Mouse (Mus musculus) MEL (cell line): ENCODE results near the gene Fam19a3. TPM values are rescaled to one million over a fixed set of nuclear protein-coding genes. Genes with fewer than 3 reads are reported as not detected.

Experiments used
- DNase-seq: peaks from one replicate; pipeline ENCODE4 v3.0.0; 2011; ENCODE audit warnings: low read depth, low spot score
- H3K27ac ChIP-seq: 2 replicates; pipeline ENCODE4 v1.5.1; 2012; ENCODE audit warnings: low read depth, mild to moderate bottlenecking, control low read depth, low read length, moderate library complexity; ENCODE audit not compliant: control insufficient read depth
- H3K27me3 ChIP-seq, 2 experiments: fragments of 150-350 bp in 1 of 2; sonication (generic) in 1 of 2; 2 replicates each; pipeline ENCODE4 v1.6.1; 2012; ENCODE audit warnings: low read length in 2 of 2, mild to moderate bottlenecking in 2 of 2, improper control_type of control experiment in 1 of 2, moderate library complexity in 1 of 2; ENCODE audit not compliant: insufficient read depth in 2 of 2, control insufficient read depth in 1 of 2
- H3K36me3 ChIP-seq, 2 experiments: 2 replicates each; pipeline ENCODE4 v1.6.1; 2012 to 2014; ENCODE audit warnings: low read length in 2 of 2, improper control_type of control experiment in 1 of 2, inconsistent platforms in 1 of 2, mild to moderate bottlenecking in 1 of 2; ENCODE audit not compliant: insufficient read depth in 2 of 2, control insufficient read depth in 1 of 2
- H3K4me1 ChIP-seq, 2 experiments: fragments of 150-350 bp in 1 of 2; sonication (generic) in 1 of 2; 2 replicates each; pipeline ENCODE4 v1.6.1; 2012; ENCODE audit warnings: low read length in 2 of 2, improper control_type of control experiment in 1 of 2, mild to moderate bottlenecking in 1 of 2; ENCODE audit not compliant: insufficient read depth in 2 of 2, control insufficient read depth in 1 of 2
- H3K4me3 ChIP-seq, 2 experiments: fragments of 150-350 bp in 1 of 2; sonication (generic) in 1 of 2; 2 replicates each; pipeline ENCODE4 v1.5.1; 2012; ENCODE audit warnings: low read depth in 2 of 2, low read length in 2 of 2, mild to moderate bottlenecking in 2 of 2, moderate library complexity in 2 of 2, control low read depth in 1 of 2, improper control_type of control experiment in 1 of 2; ENCODE audit not compliant: control insufficient read depth in 1 of 2, insufficient read depth in 1 of 2
- H3K79me2 ChIP-seq: 2 replicates; pipeline ENCODE4 v1.6.1; 2012; ENCODE audit warnings: mild to moderate bottlenecking, low read length, moderate library complexity; ENCODE audit not compliant: control insufficient read depth, poor library complexity, insufficient read depth
- H3K9ac ChIP-seq: 2 replicates; pipeline ENCODE4 v1.6.1; 2012; ENCODE audit warnings: low read depth, mild to moderate bottlenecking, control low read depth, low read length, moderate library complexity; ENCODE audit not compliant: control insufficient read depth, poor library complexity, severe bottlenecking
- H3K9me3 ChIP-seq: fragments of 150-350 bp; sonication (generic); replicated peaks from 2 replicates; pipeline ENCODE4 v1.6.1; 2012; ENCODE audit warnings: mild to moderate bottlenecking, low read length, improper control_type of control experiment, moderate library complexity; ENCODE audit not compliant: insufficient read depth
- BHLHE40 ChIP-seq: IDR thresholded peaks from 2 replicates; pipeline ENCODE4 v1.6.1; 2012; ENCODE audit warnings: low read depth, mild to moderate bottlenecking, inconsistent platforms, low read length, improper control_type of control experiment, borderline replicate concordance
- CHD1 ChIP-seq: IDR thresholded peaks from 2 replicates; pipeline ENCODE4 v1.6.1; 2012; ENCODE audit warnings: low read depth, mild to moderate bottlenecking, inconsistent platforms, low read length, improper control_type of control experiment
- E2F4 ChIP-seq: IDR thresholded peaks from 2 replicates; pipeline ENCODE4 v1.6.1; 2011; ENCODE audit warnings: low read depth, low read length, improper control_type of control experiment, borderline replicate concordance
- ELF1 ChIP-seq: IDR thresholded peaks from 2 replicates; pipeline ENCODE4 v1.6.1; 2014; ENCODE audit warnings: low read depth, mild to moderate bottlenecking, inconsistent platforms, low read length, improper control_type of control experiment, moderate library complexity
- EP300 ChIP-seq, 2 experiments: IDR thresholded peaks; 2 replicates each; pipeline ENCODE4 v1.6.1; 2011; ENCODE audit warnings: improper control_type of control experiment in 2 of 2, low read length in 2 of 2, low read depth in 1 of 2, mild to moderate bottlenecking in 1 of 2
- ETS1 ChIP-seq: IDR thresholded peaks from 2 replicates; pipeline ENCODE4 v1.6.1; 2012; ENCODE audit warnings: low read depth, mild to moderate bottlenecking, inconsistent platforms, low read length, improper control_type of control experiment, moderate library complexity
- GATA1 ChIP-seq: IDR thresholded peaks from 2 replicates; pipeline ENCODE4 v1.6.1; 2011; ENCODE audit warnings: low read depth, low read length, improper control_type of control experiment
- JUND ChIP-seq: IDR thresholded peaks from 2 replicates; pipeline ENCODE4 v1.6.1; 2011; ENCODE audit warnings: low read depth, mild to moderate bottlenecking, improper control_type of control experiment, low read length
- KAT2A ChIP-seq: conservative IDR thresholded peaks from 2 replicates; pipeline ENCODE4 v1.6.1; 2012; ENCODE audit warnings: low read depth, low read length, improper control_type of control experiment, inconsistent platforms
- MAX ChIP-seq: IDR thresholded peaks from 2 replicates; pipeline ENCODE4 v1.6.1; 2011; ENCODE audit warnings: low read length, improper control_type of control experiment
- MEF2A ChIP-seq: IDR thresholded peaks from 2 replicates; pipeline ENCODE4 v1.6.1; 2014; ENCODE audit warnings: low read depth, mild to moderate bottlenecking, inconsistent platforms, low read length, improper control_type of control experiment; ENCODE audit not compliant: poor library complexity, insufficient replicate concordance, severe bottlenecking; ENCODE audit errors: extremely low read depth
- MXI1 ChIP-seq: IDR thresholded peaks from 2 replicates; pipeline ENCODE4 v1.6.1; 2011; ENCODE audit warnings: mild to moderate bottlenecking, low read depth, low read length, improper control_type of control experiment
- MYC ChIP-seq: IDR thresholded peaks from 2 replicates; pipeline ENCODE4 v1.6.1; 2011; ENCODE audit warnings: low read depth, mild to moderate bottlenecking, low read length, improper control_type of control experiment, moderate library complexity
- NELFE ChIP-seq: IDR thresholded peaks from 2 replicates; pipeline ENCODE4 v1.6.1; 2011; ENCODE audit warnings: low read depth, low read length, improper control_type of control experiment
- NRF1 ChIP-seq: IDR thresholded peaks from 2 replicates; pipeline ENCODE4 v1.6.1; 2014; ENCODE audit warnings: low read depth, mild to moderate bottlenecking, inconsistent platforms, low read length, improper control_type of control experiment, moderate library complexity; ENCODE audit not compliant: poor library complexity, insufficient read depth, severe bottlenecking
- POLR2A ChIP-seq, 2 experiments: IDR thresholded peaks; 2 replicates each; pipeline ENCODE4 v1.6.1; 2011 to 2012; ENCODE audit warnings: low read length in 2 of 2, mild to moderate bottlenecking in 2 of 2, control low read depth in 1 of 2, improper control_type of control experiment in 1 of 2, low read depth in 1 of 2, moderate library complexity in 1 of 2; ENCODE audit not compliant: control insufficient read depth in 1 of 2, insufficient read depth in 1 of 2, poor library complexity in 1 of 2
- POLR2AphosphoS2 ChIP-seq: IDR thresholded peaks from 2 replicates; pipeline ENCODE4 v1.6.1; 2011; ENCODE audit warnings: low read length, improper control_type of control experiment
- POLR2AphosphoS5 ChIP-seq: IDR thresholded peaks from 2 replicates; pipeline ENCODE4 v1.6.1; 2012; ENCODE audit warnings: low read depth, borderline replicate concordance, mild to moderate bottlenecking, inconsistent platforms, low read length, moderate library complexity, mixed read lengths
- RAD21 ChIP-seq: IDR thresholded peaks from 2 replicates; pipeline ENCODE4 v1.6.1; 2011; ENCODE audit warnings: mild to moderate bottlenecking, low read depth, low read length, improper control_type of control experiment
- RCOR1 ChIP-seq: IDR thresholded peaks from 2 replicates; pipeline ENCODE4 v1.6.1; 2012; ENCODE audit warnings: low read depth, mild to moderate bottlenecking, inconsistent platforms, low read length, improper control_type of control experiment
- SIN3A ChIP-seq: IDR thresholded peaks from 2 replicates; pipeline ENCODE4 v1.6.1; 2012; ENCODE audit warnings: low read length, improper control_type of control experiment, inconsistent platforms
- SMC3 ChIP-seq: IDR thresholded peaks from 2 replicates; pipeline ENCODE4 v1.6.1; 2011; ENCODE audit warnings: low read depth, low read length, improper control_type of control experiment
- TAL1 ChIP-seq: IDR thresholded peaks from 2 replicates; pipeline ENCODE4 v1.6.1; 2012; ENCODE audit warnings: mild to moderate bottlenecking, inconsistent platforms, low read length, moderate library complexity, mixed read lengths
- TBP ChIP-seq: IDR thresholded peaks from 2 replicates; pipeline ENCODE4 v1.8.0; 2011; ENCODE audit warnings: low read depth, low read length, improper control_type of control experiment
- UBTF ChIP-seq: IDR thresholded peaks from 2 replicates; pipeline ENCODE4 v1.6.1; 2012; ENCODE audit warnings: low read depth, mild to moderate bottlenecking, inconsistent platforms, low read length, improper control_type of control experiment, moderate library complexity, borderline replicate concordance; ENCODE audit not compliant: insufficient read depth
- USF1 ChIP-seq: IDR thresholded peaks from 2 replicates; pipeline ENCODE4 v1.6.1; 2014; ENCODE audit warnings: low read depth, mild to moderate bottlenecking, inconsistent platforms, low read length, improper control_type of control experiment, moderate library complexity
- USF2 ChIP-seq, 2 experiments: IDR thresholded peaks; 2 replicates each; pipeline ENCODE4 v1.6.1; 2011 to 2012; ENCODE audit warnings: improper control_type of control experiment in 2 of 2, low read length in 2 of 2, borderline replicate concordance in 1 of 2, inconsistent platforms in 1 of 2, low read depth in 1 of 2, mild to moderate bottlenecking in 1 of 2; ENCODE audit not compliant: insufficient read depth in 1 of 2
- ZC3H11A ChIP-seq: IDR thresholded peaks from 2 replicates; pipeline ENCODE4 v1.6.1; 2012; ENCODE audit warnings: low read depth, mild to moderate bottlenecking, inconsistent platforms, low read length, improper control_type of control experiment
- ZKSCAN1 ChIP-seq: IDR thresholded peaks from 2 replicates; pipeline ENCODE4 v1.6.1; 2012; ENCODE audit warnings: low read depth, mild to moderate bottlenecking, inconsistent platforms, low read length, improper control_type of control experiment, moderate library complexity
- ZNF384 ChIP-seq: IDR thresholded peaks from 2 replicates; pipeline ENCODE4 v1.6.1; 2012; ENCODE audit warnings: low read depth, mild to moderate bottlenecking, inconsistent platforms, low read length, improper control_type of control experiment
- polyA plus RNA-seq, 2 experiments: library from polyadenylated mRNA; stranded (reverse) in 1 of 2; unstranded in 1 of 2; fragments of >175 nt in 1 of 2; fragments of >200 nt in 1 of 2; gene quantifications; 2 replicates each; pipeline versions ENCODE4 v1.2.1 to v1.2.4; 2012; ENCODE audit warnings: low replicate concordance in 2 of 2, low read depth in 1 of 2; ENCODE audit not compliant: insufficient read length in 2 of 2, insufficient read depth in 1 of 2, missing spikeins in 1 of 2
- total RNA-seq: library from RNA; depleted of rRNA; stranded (reverse); fragments of 300-350 nt; gene quantifications from 2 replicates; pipeline ENCODE4 v1.2.3, GENCODE M21; 2012

Gene Fam19a3
- total and polyA plus RNA-seq, 3 experiments: 0.03 TPM; not detected in 2

DNA sequence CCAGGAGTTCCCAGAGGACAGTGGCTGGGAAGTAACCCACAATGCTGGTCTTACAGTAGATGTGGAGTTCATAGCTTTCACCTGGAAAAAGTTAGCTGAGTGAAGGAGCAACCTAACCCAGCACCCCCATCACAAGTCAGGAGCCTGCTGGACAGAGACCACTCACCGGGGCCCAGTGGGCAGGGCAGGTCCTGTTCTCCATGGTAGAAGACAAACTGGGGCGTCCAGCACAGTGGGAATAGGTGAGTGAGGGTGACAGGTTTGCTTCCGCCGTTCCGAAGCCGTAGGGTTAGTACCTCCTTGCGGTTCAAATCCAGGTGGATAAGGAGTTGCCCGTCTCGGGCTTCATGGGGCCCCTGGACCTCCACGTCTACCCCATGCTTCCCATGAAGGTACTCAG is 22.7 kb upstream of the Fam19a3 start:
- Histone ChIP-seq H3K79me2 (no peaks in the 10 kb centered on the region), H3K36me3 (peaks cover 0 to 2% of the 10 kb centered on the region in 2 experiments; a peak in 1 of 4 replicates), H3K4me1 (no peaks in the 10 kb centered on the region), H3K9ac (no peak overlapping the region), H3K9me3 (no peaks in the 10 kb centered on the region), H3K27ac (no peak overlapping the region), H3K4me3 (no peak overlapping the region), H3K27me3 (no peaks in the 10 kb centered on the region)
- no peak for DNase-seq
- TF ChIP-seq MXI1 (no peak), SIN3A (no peak), ZKSCAN1 (no peak), NELFE (no peak), RAD21 (no peak), POLR2A (IDR thresholded peaks at IDR 0.05; ENCODE audit: control insufficient read depth in 1 of 2, insufficient read depth in 1 of 2, low read depth in 1 of 2, low read length in 2 of 2, poor library complexity in 1 of 2) (no peak), ELF1 (no peak), POLR2AphosphoS5 (no peak), CHD1 (no peak), UBTF (no peak), BHLHE40 (no peak), NRF1 (no peak), GATA1 (no peak), POLR2AphosphoS2 (no peak), TAL1 (no peak), ETS1 (no peak), EP300 (IDR thresholded peaks at IDR 0.05; ENCODE audit: low read depth in 1 of 2, low read length in 2 of 2) (no peak), MAX (no peak), ZC3H11A (no peak), E2F4 (no peak)

DNA sequence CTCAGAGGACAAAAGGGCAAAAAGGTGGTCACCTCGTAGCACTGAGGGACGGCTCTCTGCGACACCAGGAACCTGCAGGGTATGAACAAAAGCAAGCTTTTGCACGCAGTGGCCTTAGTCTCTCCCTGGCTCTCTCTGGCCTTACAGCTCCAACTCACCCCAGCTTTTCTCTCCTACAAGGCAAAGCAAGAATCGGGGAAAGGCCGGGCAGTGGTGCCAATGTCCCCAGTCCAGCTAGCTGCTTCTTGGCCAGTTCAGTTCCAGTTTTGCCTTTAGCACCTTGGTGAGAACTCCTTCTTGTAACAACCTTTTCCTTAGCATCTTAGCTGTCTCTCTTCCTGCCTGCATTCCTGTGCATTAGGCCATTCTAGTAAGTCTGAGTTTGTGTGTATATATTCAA is 19.8 kb upstream of the Fam19a3 start:
- DNase-seq: no peak
- TF ChIP-seq SMC3 (no peak), USF2 (IDR thresholded peaks at IDR 0.05; ENCODE audit: borderline replicate concordance in 1 of 2, insufficient read depth in 1 of 2, low read depth in 1 of 2, low read length in 2 of 2) (no peak), ETS1 (no peak), KAT2A (no peak), JUND (no peak), MXI1 (no peak), BHLHE40 (no peak), RCOR1 (no peak), MAX (no peak), ZKSCAN1 (no peak), TBP (no peak), MYC (no peak), MEF2A (no peak), ZNF384 (no peak), USF1 (no peak)
- H3K27ac ChIP-seq: no peak overlapping the region
- peaks cover 0 to 2% of the 10 kb centered on the region in 2 experiments; a peak in 1 of 4 replicates for H3K36me3 ChIP-seq
- H3K9ac ChIP-seq: no peak overlapping the region
- H3K9me3 ChIP-seq: no peaks in the 10 kb centered on the region
- H3K4me1 ChIP-seq: no peaks in the 10 kb centered on the region
- no peaks in the 10 kb centered on the region for H3K27me3 ChIP-seq
- H3K4me3 ChIP-seq: no peak overlapping the region
- H3K79me2 ChIP-seq: no peaks in the 10 kb centered on the region
